Mouse (Mus musculus): ENCODE data around the gene Afap1. TPM values are rescaled to one million over a fixed set of nuclear protein-coding genes. Genes with fewer than 3 reads are reported as not detected.

The Afap1 gene
- polyA plus RNA-seq, 1 experiment from 2014 or later: 25.6 TPM

DNA sequence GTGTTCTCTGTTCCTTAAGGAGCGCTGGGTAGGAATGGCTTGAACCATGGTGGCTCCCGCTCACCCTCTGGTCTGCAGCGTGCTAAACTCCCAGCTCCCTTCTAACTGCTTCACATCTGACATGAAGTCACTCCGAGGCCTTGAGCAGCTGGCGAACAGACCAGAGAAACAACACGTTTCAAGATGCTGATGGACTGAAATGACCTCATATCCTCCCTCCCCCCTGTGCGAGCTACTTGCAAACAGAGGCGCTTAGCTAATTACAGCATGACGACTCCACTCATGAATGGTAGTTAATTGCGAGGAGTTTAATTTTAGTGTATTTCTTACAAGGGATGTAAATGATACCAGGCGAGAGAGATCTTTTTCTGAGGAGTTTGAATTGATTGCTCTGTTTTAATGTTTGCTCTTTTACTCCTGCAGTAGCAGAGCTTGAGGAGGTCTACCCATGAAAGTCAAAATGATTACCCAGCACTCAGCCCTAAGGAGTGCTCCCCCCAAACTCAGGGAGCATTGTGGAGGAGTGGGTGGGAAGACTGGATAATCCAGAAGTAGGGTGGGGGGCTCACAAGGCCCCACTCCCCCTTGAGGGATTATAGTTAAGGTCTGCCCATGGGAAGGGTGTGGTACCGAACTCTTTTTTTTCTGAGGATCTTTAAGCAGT, 61.1 kb downstream of the Afap1 start:
- H3K4me3 ChIP-seq (replicated peaks): no peak overlapping the region
- no peak overlapping the region for H3K9ac ChIP-seq
- H3K27ac ChIP-seq (replicated peaks): peak overlapping the region; percentile 44; the same call in 1 of the 2 replicates
- H3K36me3 ChIP-seq: peaks cover 48% of the 10 kb centered on the region
- peak; percentile 39; the same call in 1 of the 2 replicates for ATAC-seq (ENCODE audit: insufficient number of reproducible peaks, low FRiP score, low TSS enrichment, low read depth)
- no peaks in the 10 kb centered on the region for H3K27me3 ChIP-seq
- WGBS: 45% methylated on average over 12 of the region's 12 CpGs
- peaks cover 22% of the 10 kb centered on the region for H3K4me1 ChIP-seq
- H3K9me3 ChIP-seq (replicated peaks): no peaks in the 10 kb centered on the region
- no peak overlapping the region for H3K4me2 ChIP-seq (replicated peaks)

DNA sequence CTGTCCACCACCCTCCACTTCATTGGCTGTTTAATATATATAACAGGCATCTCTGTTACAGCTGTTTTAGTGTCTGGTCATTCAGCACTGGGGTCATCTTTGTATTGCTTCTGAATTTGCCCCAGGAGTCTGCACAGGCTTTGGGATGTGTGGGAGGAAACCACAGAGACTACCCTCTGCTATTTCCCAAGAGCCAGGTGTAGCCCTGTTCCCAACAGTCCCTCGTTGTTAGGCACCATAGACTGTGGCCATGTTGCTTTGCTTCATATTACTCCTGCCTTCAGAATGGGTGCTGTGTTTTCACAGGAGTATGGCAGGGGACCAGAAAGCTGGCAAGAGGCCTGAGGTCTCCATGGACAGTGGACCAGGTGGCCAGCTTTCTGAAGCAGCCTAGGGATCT, 63.1 kb downstream of the Afap1 start:
- 88% methylated on average over 1 of the region's 1 CpGs for WGBS
- Histone ChIP-seq H3K4me1 (peaks cover 23% of the 10 kb centered on the region), H3K4me2 (replicated peaks) (no peak overlapping the region), H3K9ac (no peak overlapping the region), H3K36me3 (peaks cover 36% of the 10 kb centered on the region), H3K27ac (replicated peaks) (no peak overlapping the region), H3K4me3 (replicated peaks) (no peak overlapping the region), H3K9me3 (replicated peaks) (no peaks in the 10 kb centered on the region), H3K27me3 (no peaks in the 10 kb centered on the region)
- ATAC-seq (ENCODE audit: insufficient number of reproducible peaks, low FRiP score, low TSS enrichment, low read depth): no peak

- Histone ChIP-seq H3K4me2 (replicated peaks) (no peak overlapping the region), H3K27ac (replicated peaks) (no peak overlapping the region), H3K9ac (no peak overlapping the region), H3K4me3 (replicated peaks) (no peak overlapping the region), H3K9me3 (replicated peaks) (no peaks in the 10 kb centered on the region), H3K27me3 (no peaks in the 10 kb centered on the region), H3K36me3 (peaks cover 44% of the 10 kb centered on the region), H3K4me1 (peaks cover 20% of the 10 kb centered on the region)
- ATAC-seq (ENCODE audit: insufficient number of reproducible peaks, low FRiP score, low TSS enrichment, low read depth): no peak
- 76% methylated on average over 2 of the region's 2 CpGs for WGBS
Observed at GRCm38 (mm10) chr5:35958681-35959080, 65.6 kb downstream of the Afap1 start.

DNA sequence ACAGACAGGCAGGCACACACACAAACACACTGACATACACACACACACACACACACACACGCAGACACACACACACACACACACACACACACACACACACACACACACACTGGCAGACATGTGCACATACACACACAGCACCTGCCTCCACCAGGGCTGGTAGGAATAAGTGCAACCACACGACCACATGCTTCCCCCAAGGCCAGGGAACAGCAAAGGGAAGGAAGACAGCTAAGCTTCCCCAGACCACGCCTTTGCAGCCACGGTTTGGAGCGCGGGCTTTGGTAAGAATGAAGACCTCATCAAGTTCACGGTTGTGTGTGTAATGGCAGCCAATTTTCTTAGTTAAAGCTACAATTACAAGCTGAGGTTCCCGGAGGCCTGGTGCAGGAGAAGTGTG, 67.0 kb downstream of the Afap1 start:
- no peak overlapping the region for H3K4me3 ChIP-seq (replicated peaks)
- WGBS: 52% methylated on average over 7 of the region's 8 CpGs
- no peaks in the 10 kb centered on the region for H3K9me3 ChIP-seq (replicated peaks)
- H3K36me3 ChIP-seq: peaks cover 58% of the 10 kb centered on the region
- no peak overlapping the region for H3K9ac ChIP-seq
- H3K27me3 ChIP-seq: no peaks in the 10 kb centered on the region
- ATAC-seq (ENCODE audit: insufficient number of reproducible peaks, low FRiP score, low TSS enrichment, low read depth): no peak
- H3K4me1 ChIP-seq: peaks cover 10% of the 10 kb centered on the region; the same call in 1 of the 2 replicates
- H3K27ac ChIP-seq (replicated peaks): no peak overlapping the region
- H3K4me2 ChIP-seq (replicated peaks): no peak overlapping the region

DNA sequence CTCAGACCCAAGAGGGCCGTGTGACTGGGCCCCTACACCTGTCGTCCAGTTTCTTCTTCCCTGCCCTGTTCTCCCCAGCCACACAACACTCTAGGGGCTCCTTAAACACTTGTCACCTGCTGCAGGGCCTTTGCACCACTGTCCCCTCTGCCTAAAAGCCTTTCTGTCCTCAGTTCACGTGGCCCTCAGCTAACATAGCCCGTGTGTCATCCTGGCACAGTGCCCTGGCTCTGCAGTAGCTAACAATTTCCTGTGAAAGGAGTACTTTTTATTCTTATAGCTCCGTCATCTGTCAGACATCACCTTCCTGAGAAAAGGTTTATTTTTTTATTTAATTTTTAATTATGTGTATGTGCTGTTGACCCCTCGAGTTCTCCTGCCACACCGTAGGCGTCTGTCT, 68.2 kb downstream of the Afap1 start:
- Histone ChIP-seq H3K4me2 (replicated peaks) (no peak overlapping the region), H3K9me3 (replicated peaks) (no peaks in the 10 kb centered on the region), H3K4me3 (replicated peaks) (no peak overlapping the region), H3K4me1 (peaks cover 10% of the 10 kb centered on the region; the same call in 1 of the 2 replicates), H3K36me3 (peaks cover 62% of the 10 kb centered on the region), H3K9ac (no peak overlapping the region), H3K27me3 (no peaks in the 10 kb centered on the region), H3K27ac (replicated peaks) (0 out of 2 replicates have a peak overlapping the region, but pooled peaks have one; percentile 17)
- no peak for ATAC-seq (ENCODE audit: insufficient number of reproducible peaks, low FRiP score, low TSS enrichment, low read depth)
- 71% methylated on average over 8 of the region's 8 CpGs for WGBS

DNA sequence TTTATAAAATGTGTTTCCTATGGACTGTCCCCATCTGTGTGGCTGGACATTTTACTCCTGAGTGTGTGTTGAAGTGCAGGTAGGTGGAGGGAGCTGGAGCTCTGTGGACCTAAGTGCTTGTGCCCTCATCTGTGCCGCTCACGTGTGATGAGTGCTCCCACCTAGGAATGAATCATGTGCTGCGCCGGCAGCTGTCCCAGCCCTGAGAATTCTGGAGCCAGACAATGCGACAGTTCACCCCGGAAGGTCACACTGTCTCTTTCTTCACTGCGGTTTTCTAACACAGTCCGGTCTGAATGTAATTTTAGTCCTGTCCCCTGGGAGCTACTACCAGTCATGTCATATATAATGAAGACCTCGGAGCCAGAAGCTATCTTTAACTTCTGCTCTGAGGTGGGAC, 70.5 kb downstream of the Afap1 start:
- Histone ChIP-seq H3K36me3 (peaks cover 65% of the 10 kb centered on the region), H3K9ac (no peak overlapping the region), H3K27ac (replicated peaks) (no peak overlapping the region), H3K4me2 (replicated peaks) (no peak overlapping the region), H3K27me3 (no peaks in the 10 kb centered on the region), H3K9me3 (replicated peaks) (no peaks in the 10 kb centered on the region), H3K4me1 (peaks cover 5% of the 10 kb centered on the region; the same call in 1 of the 2 replicates), H3K4me3 (replicated peaks) (no peak overlapping the region)
- WGBS: 80% methylated on average over 9 of the region's 9 CpGs
- no peak for ATAC-seq (ENCODE audit: insufficient number of reproducible peaks, low FRiP score, low TSS enrichment, low read depth)

DNA sequence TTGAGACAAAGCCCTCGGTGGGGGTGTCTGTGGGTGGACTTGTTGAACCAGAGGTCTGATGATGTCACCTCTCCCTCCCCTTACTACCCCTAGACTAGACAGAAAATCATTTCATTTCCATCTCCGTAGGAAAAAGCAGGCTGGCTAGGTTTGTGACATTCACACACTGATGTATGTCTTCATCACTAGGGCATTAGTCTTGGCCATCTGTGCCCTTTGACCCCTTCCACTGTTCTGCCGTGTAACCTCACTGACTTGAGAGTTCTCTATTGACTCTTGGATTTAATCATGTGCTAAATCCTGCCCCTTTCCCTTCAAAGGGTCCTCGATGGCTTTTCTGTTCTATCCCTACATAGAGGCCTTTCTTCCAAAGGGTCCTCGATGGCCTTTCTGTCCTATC, 71.9 kb downstream of the Afap1 start:
- no peak overlapping the region for H3K4me3 ChIP-seq (replicated peaks)
- H3K27ac ChIP-seq (replicated peaks): no peak overlapping the region
- peaks cover 5% of the 10 kb centered on the region; the same call in 1 of the 2 replicates for H3K4me1 ChIP-seq
- WGBS: 68% methylated on average over 5 of the region's 5 CpGs
- H3K4me2 ChIP-seq (replicated peaks): no peak overlapping the region
- no peaks in the 10 kb centered on the region for H3K27me3 ChIP-seq
- peaks cover 78% of the 10 kb centered on the region for H3K36me3 ChIP-seq
- no peak overlapping the region for H3K9ac ChIP-seq
- no peaks in the 10 kb centered on the region for H3K9me3 ChIP-seq (replicated peaks)
- ATAC-seq (ENCODE audit: insufficient number of reproducible peaks, low FRiP score, low TSS enrichment, low read depth): no peak

DNA sequence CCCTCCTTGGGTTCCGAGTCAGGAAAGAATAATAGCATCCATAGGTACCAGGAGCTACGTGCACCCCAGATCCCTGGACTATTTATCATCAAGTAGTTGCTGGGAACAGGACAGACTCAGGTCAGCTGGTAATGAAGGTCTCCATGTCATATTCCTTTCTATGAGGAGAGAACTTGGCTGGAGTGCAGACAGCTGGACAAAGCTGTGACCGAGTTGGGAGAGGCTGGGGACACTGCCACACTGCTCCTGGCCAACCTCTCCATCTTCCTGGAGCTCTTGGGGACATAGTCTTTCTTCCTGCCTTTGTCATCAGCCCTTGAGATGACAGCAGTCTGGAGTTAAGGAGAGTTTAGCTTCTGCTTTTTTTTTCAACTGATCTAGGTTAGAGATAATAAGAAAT, 76.7 kb downstream of the Afap1 start:
- 76% methylated on average over 3 of the region's 3 CpGs for WGBS
- no peak overlapping the region for H3K27ac ChIP-seq (replicated peaks)
- H3K36me3 ChIP-seq: peaks cover 45% of the 10 kb centered on the region
- H3K27me3 ChIP-seq: no peaks in the 10 kb centered on the region
- no peak overlapping the region for H3K4me3 ChIP-seq (replicated peaks)
- H3K4me1 ChIP-seq: peaks cover 36% of the 10 kb centered on the region
- no peak overlapping the region for H3K4me2 ChIP-seq (replicated peaks)
- H3K9ac ChIP-seq: no peak overlapping the region
- no peak for ATAC-seq (ENCODE audit: insufficient number of reproducible peaks, low FRiP score, low TSS enrichment, low read depth)
- no peaks in the 10 kb centered on the region for H3K9me3 ChIP-seq (replicated peaks)

DNA sequence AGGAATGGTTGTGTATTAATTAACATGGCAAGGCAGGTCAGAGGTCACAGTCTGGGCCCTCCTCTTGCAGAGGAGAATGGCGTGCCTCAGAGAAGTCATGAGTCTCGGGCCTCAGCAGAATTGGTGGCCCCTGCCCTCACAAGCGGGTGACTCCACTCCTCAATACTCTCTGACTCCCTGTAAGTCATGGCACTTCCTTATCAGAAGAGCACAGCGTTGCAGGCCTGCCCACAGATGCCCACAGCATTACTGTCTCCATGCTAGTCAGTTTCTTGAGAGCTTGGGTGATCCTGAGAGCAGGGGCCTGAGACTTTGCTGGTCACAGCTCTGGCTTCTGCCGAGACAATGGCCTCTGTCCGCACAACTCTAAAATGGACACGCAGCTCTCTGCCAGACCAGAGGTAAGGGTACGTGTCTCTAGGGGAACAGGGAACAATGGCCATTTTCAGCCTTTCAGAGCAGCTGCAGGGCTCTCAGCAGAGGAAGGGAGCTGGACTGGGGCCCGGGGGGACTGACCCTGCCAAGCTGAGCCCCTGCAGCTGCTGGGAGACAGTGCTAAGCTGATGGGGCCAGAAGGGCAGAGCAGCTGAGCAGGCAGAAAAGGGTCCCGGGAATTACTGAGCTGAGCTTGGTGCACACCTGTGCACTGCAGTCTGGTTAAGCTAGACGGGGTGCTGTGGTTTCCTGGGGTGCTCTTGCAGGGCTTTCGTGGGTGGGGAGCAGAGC, 77.4 kb downstream of the Afap1 start:
- no peak for ATAC-seq (ENCODE audit: insufficient number of reproducible peaks, low FRiP score, low TSS enrichment, low read depth)
- no peak overlapping the region for H3K9ac ChIP-seq
- peak overlapping the region; percentile 60; the same call in 1 of the 2 replicates for H3K27ac ChIP-seq (replicated peaks)
- H3K4me1 ChIP-seq: peaks cover 36% of the 10 kb centered on the region
- no peak overlapping the region for H3K4me3 ChIP-seq (replicated peaks)
- 57% methylated on average over 12 of the region's 12 CpGs for WGBS
- no peaks in the 10 kb centered on the region for H3K27me3 ChIP-seq
- H3K4me2 ChIP-seq (replicated peaks): no peak overlapping the region
- no peaks in the 10 kb centered on the region for H3K9me3 ChIP-seq (replicated peaks)
- H3K36me3 ChIP-seq: peaks cover 38% of the 10 kb centered on the region

GRCm38 (mm10) chr5:35971841-35972578, 78.9 kb downstream of the Afap1 start:
- H3K4me2 ChIP-seq (replicated peaks): no peak overlapping the region
- H3K36me3 ChIP-seq: peaks cover 35% of the 10 kb centered on the region
- H3K9ac ChIP-seq: no peak overlapping the region
- no peak overlapping the region; the same call in 1 of the 2 replicates for H3K27ac ChIP-seq (replicated peaks)
- H3K4me1 ChIP-seq: peaks cover 36% of the 10 kb centered on the region
- H3K4me3 ChIP-seq (replicated peaks): no peak overlapping the region
- WGBS: 41% methylated on average over 10 of the region's 10 CpGs
- H3K27me3 ChIP-seq: no peaks in the 10 kb centered on the region
- ATAC-seq (ENCODE audit: insufficient number of reproducible peaks, low FRiP score, low TSS enrichment, low read depth): no peak
- no peaks in the 10 kb centered on the region for H3K9me3 ChIP-seq (replicated peaks)

DNA sequence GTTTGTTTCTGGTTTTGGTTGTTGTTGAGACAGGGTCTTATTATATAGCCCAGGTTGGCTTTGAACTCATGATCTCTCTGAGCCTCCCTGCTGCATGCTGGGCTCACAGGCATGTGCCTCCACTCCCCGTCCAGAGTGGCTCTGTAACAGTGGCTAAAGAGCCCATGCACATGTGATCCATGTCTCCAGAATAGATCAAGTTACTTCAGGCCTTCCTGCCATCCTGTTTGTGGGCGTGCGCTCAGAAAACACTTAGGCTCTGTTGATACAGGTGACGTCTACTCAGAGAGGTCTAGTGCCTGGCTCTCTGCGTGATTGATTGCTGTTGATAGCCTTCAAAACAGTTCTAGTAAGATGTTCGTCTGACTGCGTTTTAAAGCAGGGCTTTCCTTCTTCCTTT, 79.6 kb downstream of the Afap1 start:
- Histone ChIP-seq H3K27ac (replicated peaks) (peak overlapping the region; percentile 76), H3K27me3 (no peaks in the 10 kb centered on the region), H3K4me1 (peaks cover 36% of the 10 kb centered on the region), H3K36me3 (peaks cover 42% of the 10 kb centered on the region), H3K4me3 (replicated peaks) (no peak overlapping the region), H3K9ac (no peak overlapping the region), H3K9me3 (replicated peaks) (no peaks in the 10 kb centered on the region), H3K4me2 (replicated peaks) (no peak overlapping the region)
- 54% methylated on average over 7 of the region's 7 CpGs for WGBS
- no peak for ATAC-seq (ENCODE audit: insufficient number of reproducible peaks, low FRiP score, low TSS enrichment, low read depth)
